Mouse (Mus musculus): Measurements from ENCODE around the gene Gm11937. TPM values are rescaled to one million over a fixed set of nuclear protein-coding genes. Genes with fewer than 3 reads are reported as not detected.

Gm11937 gene
- polyA plus RNA-seq, 1 experiment = not detected

- H3K4me1 ChIP-seq (ENCODE audit: control insufficient read depth, insufficient read depth, low read length) = no peaks in the 10 kb centered on the region
- H3K27ac ChIP-seq (ENCODE audit: insufficient read depth, low read length) = no peak overlapping the region
- H3K4me3 ChIP-seq (ENCODE audit: insufficient read depth, low read length) = no peak overlapping the region
- TF ChIP-seq CTCF (IDR thresholded peaks at IDR 0.05; ENCODE audit: extremely low read depth, insufficient read depth, low read length) (no peak), POLR2A (IDR thresholded peaks at IDR 0.05; ENCODE audit: extremely low read depth, insufficient read depth, low read length) (no peak)
Measured at GRCm38 (mm10) chr11:99585096-99585495, 24.9 kb downstream of the Gm11937 start.

DNA sequence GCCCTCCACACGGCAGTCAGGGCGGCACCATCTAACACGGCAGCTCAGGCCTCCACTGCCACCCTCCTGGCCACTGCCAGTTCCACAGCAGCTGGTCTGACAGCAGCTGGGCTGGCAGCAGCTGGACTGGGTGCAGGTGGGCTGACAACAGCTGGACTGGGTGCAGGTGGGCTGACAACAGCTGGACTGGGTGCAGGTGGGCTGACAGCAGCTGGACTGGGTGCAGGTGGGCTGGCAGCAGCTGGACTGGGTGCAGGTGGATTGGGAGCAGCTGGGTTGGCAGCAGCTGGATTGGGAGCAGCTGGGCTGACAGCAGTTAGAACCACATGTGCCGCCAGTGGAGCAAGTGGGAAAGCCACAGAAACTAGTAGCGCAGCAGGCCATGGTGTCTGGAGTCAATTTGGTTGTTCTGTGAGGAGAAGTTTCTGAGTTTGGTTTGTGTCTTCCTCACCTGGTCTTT lies 26.7 kb downstream of the Gm11937 start, which contains the start of gene Krtap1-4:
Krtap1-4 (minus strand) TSS at position 410 of the 460 bp plus-strand sequence.
- TF ChIP-seq POLR2A (IDR thresholded peaks at IDR 0.05; ENCODE audit: extremely low read depth, insufficient read depth, low read length) (no peak), CTCF (IDR thresholded peaks at IDR 0.05; ENCODE audit: extremely low read depth, insufficient read depth, low read length) (no peak)
- H3K4me3 ChIP-seq (ENCODE audit: insufficient read depth, low read length) = no peak within 1 kb of the TSS
- H3K4me1 ChIP-seq (ENCODE audit: control insufficient read depth, insufficient read depth, low read length) = no peaks in the 10 kb centered on the region
- H3K27ac ChIP-seq (ENCODE audit: insufficient read depth, low read length) = no peak within 1 kb of the TSS

DNA sequence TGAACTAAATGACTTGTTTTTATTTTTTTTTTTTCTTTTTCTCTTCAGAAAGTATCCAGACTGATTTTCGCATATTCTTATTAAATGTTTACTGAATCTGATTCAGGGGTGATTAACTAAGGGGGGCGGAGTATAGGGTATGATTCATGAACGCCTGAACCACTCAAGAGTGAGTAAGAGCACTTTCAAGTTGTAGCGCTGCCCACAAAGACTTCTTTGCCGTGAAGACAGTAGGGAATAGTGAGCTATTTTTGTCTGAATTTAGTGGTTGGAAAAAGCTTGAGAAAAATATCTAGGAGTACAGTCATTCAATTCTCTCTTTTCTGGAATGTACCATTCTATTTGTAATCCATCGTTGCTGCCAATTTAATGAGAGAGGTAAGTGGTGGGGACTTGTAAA lies 28.4 kb downstream of the Gm11937 start:
- H3K4me1 ChIP-seq (ENCODE audit: control insufficient read depth, insufficient read depth, low read length) = no peaks in the 10 kb centered on the region
- TF ChIP-seq POLR2A (IDR thresholded peaks at IDR 0.05; ENCODE audit: extremely low read depth, insufficient read depth, low read length) (no peak), CTCF (IDR thresholded peaks at IDR 0.05; ENCODE audit: extremely low read depth, insufficient read depth, low read length) (no peak)
- H3K27ac ChIP-seq (ENCODE audit: insufficient read depth, low read length) = no peak overlapping the region
- H3K4me3 ChIP-seq (ENCODE audit: insufficient read depth, low read length) = no peak overlapping the region

- Histone ChIP-seq H3K27ac (ENCODE audit: insufficient read depth, low read length) (no peak overlapping the region), H3K4me3 (ENCODE audit: insufficient read depth, low read length) (no peak overlapping the region), H3K4me1 (ENCODE audit: control insufficient read depth, insufficient read depth, low read length) (no peaks in the 10 kb centered on the region)
- no peak for TF ChIP-seq POLR2A (IDR thresholded peaks at IDR 0.05; ENCODE audit: extremely low read depth, insufficient read depth, low read length)
- TF ChIP-seq CTCF (IDR thresholded peaks at IDR 0.05; ENCODE audit: extremely low read depth, insufficient read depth, low read length) = no peak
Measured at GRCm38 (mm10) chr11:99581051-99581450, 28.9 kb downstream of the Gm11937 start.

DNA sequence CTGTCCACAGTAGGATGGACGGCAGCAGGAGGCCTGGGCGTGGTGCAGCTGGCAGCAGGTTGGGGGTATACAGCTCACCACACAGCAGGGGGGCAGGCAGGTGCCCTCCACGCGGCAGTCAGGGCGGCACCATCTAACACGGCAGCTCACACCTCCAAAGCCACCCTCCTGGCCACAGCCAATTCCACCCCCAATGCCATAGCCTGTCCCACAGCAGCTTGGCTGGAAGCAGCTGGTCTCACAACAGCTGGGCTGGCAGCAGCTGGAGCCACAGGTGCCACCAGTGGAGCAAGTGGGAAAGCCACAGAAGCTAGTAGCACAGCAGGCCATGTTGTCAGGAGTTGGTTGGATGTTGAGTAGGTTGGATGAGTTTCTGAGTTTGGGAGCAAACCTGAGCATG lies 29.4 kb downstream of the Gm11937 start, which contains the start of gene Krtap1-5:
Krtap1-5 (minus strand) TSS at position 381 of the 400 bp plus-strand sequence.
- TF ChIP-seq CTCF (IDR thresholded peaks at IDR 0.05; ENCODE audit: extremely low read depth, insufficient read depth, low read length) (no peak), POLR2A (IDR thresholded peaks at IDR 0.05; ENCODE audit: extremely low read depth, insufficient read depth, low read length) (no peak)
- Histone ChIP-seq H3K4me1 (ENCODE audit: control insufficient read depth, insufficient read depth, low read length) (no peaks in the 10 kb centered on the region), H3K4me3 (ENCODE audit: insufficient read depth, low read length) (no peak within 1 kb of the TSS), H3K27ac (ENCODE audit: insufficient read depth, low read length) (no peak within 1 kb of the TSS)

- TF ChIP-seq CTCF (IDR thresholded peaks at IDR 0.05; ENCODE audit: extremely low read depth, insufficient read depth, low read length) (peak; percentile 62), POLR2A (IDR thresholded peaks at IDR 0.05; ENCODE audit: extremely low read depth, insufficient read depth, low read length) (no peak)
- no peak overlapping the region for H3K27ac ChIP-seq (ENCODE audit: insufficient read depth, low read length)
- no peak overlapping the region for H3K4me3 ChIP-seq (ENCODE audit: insufficient read depth, low read length)
- H3K4me1 ChIP-seq (ENCODE audit: control insufficient read depth, insufficient read depth, low read length) = no peaks in the 10 kb centered on the region
Measured at GRCm38 (mm10) chr11:99574106-99574505, 35.9 kb downstream of the Gm11937 start.

DNA sequence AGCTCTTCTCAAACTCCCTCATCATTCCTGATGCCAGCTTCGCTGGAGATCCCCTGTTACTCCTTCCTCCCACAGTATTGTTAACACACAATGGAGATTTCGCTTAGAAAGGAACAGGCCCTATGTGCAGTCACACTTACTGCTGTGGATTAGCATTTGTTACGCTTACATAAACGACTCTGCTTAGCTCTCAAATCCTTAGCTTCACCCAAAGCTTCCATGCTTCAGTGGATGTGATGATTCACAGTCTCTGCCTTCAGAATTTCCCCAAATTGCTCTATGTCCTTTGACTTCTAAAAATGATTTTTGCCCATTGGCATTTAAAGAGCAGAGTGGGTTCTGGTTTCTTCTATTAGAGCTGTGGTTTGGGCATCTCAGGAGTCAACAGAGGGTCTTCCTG lies 36.8 kb downstream of the Gm11937 start:
- Histone ChIP-seq H3K4me1 (ENCODE audit: control insufficient read depth, insufficient read depth, low read length) (no peaks in the 10 kb centered on the region), H3K27ac (ENCODE audit: insufficient read depth, low read length) (no peak overlapping the region), H3K4me3 (ENCODE audit: insufficient read depth, low read length) (no peak overlapping the region)
- TF ChIP-seq POLR2A (IDR thresholded peaks at IDR 0.05; ENCODE audit: extremely low read depth, insufficient read depth, low read length) (no peak), CTCF (IDR thresholded peaks at IDR 0.05; ENCODE audit: extremely low read depth, insufficient read depth, low read length) (no peak)

DNA sequence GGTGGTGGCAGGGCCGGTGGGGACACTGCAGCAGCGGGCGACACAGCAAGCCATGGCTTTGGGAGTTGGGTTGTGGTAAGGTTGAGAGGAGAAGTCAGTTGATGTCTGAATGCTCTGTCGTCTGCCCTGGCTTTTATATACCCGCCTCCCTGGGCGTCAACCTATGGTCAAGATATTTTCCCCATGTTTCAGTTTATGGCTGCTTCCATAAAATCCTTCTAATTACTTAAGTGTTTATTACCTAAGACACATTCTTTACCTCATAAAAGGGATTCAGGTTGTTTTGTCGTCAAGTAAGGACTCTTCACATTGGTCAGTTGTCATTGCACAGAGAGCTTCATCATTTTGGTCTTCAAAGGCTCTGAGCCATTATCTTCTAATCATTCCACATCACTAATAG lies 43.5 kb downstream of the Gm11937 start, which contains the start of gene Krtap3-1:
Krtap3-1 (minus strand) TSS at position 101 of the 400 bp plus-strand sequence.
- no peaks in the 10 kb centered on the region for H3K4me1 ChIP-seq (ENCODE audit: control insufficient read depth, insufficient read depth, low read length)
- H3K4me3 ChIP-seq (ENCODE audit: insufficient read depth, low read length) = no peak within 1 kb of the TSS
- no peak for TF ChIP-seq CTCF (IDR thresholded peaks at IDR 0.05; ENCODE audit: extremely low read depth, insufficient read depth, low read length)
- no peak for TF ChIP-seq POLR2A (IDR thresholded peaks at IDR 0.05; ENCODE audit: extremely low read depth, insufficient read depth, low read length)
- H3K27ac ChIP-seq (ENCODE audit: insufficient read depth, low read length) = no peak within 1 kb of the TSS

- no peak overlapping the region for H3K4me3 ChIP-seq (ENCODE audit: insufficient read depth, low read length)
- H3K27ac ChIP-seq (ENCODE audit: insufficient read depth, low read length) = no peak overlapping the region
- H3K4me1 ChIP-seq (ENCODE audit: control insufficient read depth, insufficient read depth, low read length) = no peaks in the 10 kb centered on the region; the same call in 1 of the 2 replicates
- TF ChIP-seq POLR2A (IDR thresholded peaks at IDR 0.05; ENCODE audit: extremely low read depth, insufficient read depth, low read length) = no peak
- TF ChIP-seq CTCF (IDR thresholded peaks at IDR 0.05; ENCODE audit: extremely low read depth, insufficient read depth, low read length) = no peak
Measured at GRCm38 (mm10) chr11:99562580-99562979, 47.4 kb downstream of the Gm11937 start.

Other genes starting within 250 kb of the Gm11937 start
- 0.15 and 0.25 TPM in 2 replicates for gene Krt28, start 235.3 kb downstream of the Gm11937 start, polyA plus RNA-seq (2012; rRNA removed)
- 10.5 and 12.9 TPM in 2 replicates for gene Krt10, start 220.8 kb downstream of the Gm11937 start, polyA plus RNA-seq (2012; rRNA removed)
- 16.4 and 16.9 TPM in 2 replicates for gene Krt12, start 187.9 kb downstream of the Gm11937 start, polyA plus RNA-seq (2012; rRNA removed)
- gene Krt20, start 172.0 kb downstream of the Gm11937 start, polyA plus RNA-seq (2012; rRNA removed) = 0.06 and 0.13 TPM in 2 replicates
- gene Krt23, start 117.1 kb downstream of the Gm11937 start, polyA plus RNA-seq (2012; rRNA removed) = not detected in 2 replicates
- gene Krt39, start 88.9 kb downstream of the Gm11937 start, polyA plus RNA-seq (2012; rRNA removed) = not detected in 2 replicates
- not detected in 2 replicates for gene Krt40, start 67.0 kb downstream of the Gm11937 start, polyA plus RNA-seq (2012; rRNA removed)
- gene Krtap3-3, start 59.3 kb downstream of the Gm11937 start, polyA plus RNA-seq (2012; rRNA removed) = not detected in 2 replicates
- not detected in 2 replicates for gene Krtap3-2, start 53.3 kb downstream of the Gm11937 start, polyA plus RNA-seq (2012; rRNA removed)
- gene Gm11939, start 50.7 kb downstream of the Gm11937 start, polyA plus RNA-seq (2012; rRNA removed) = not detected in 2 replicates
- gene Krtap3-1, start 43.6 kb downstream of the Gm11937 start, polyA plus RNA-seq (2012; rRNA removed) = not detected in 2 replicates
- gene Krtap1-5, start 29.2 kb downstream of the Gm11937 start, polyA plus RNA-seq (2012; rRNA removed) = not detected in 2 replicates
- gene Krtap1-4, start 26.5 kb downstream of the Gm11937 start, polyA plus RNA-seq (2012; rRNA removed) = not detected in 2 replicates
- gene Krtap1-3, start 18.9 kb downstream of the Gm11937 start, polyA plus RNA-seq (2012; rRNA removed) = not detected in 2 replicates
- gene Krtap9-3, start 12.1 kb downstream of the Gm11937 start, polyA plus RNA-seq (2012; rRNA removed) = not detected in 2 replicates
- gene Gm11938, start 6.9 kb downstream of the Gm11937 start, polyA plus RNA-seq (2012; rRNA removed) = not detected in 2 replicates
- gene Krtap2-4, start 4.7 kb upstream of the Gm11937 start, polyA plus RNA-seq (2012; rRNA removed) = not detected in 2 replicates
- gene Gm11562, start 10.2 kb upstream of the Gm11937 start, polyA plus RNA-seq (2012; rRNA removed) = not detected in 2 replicates
- not detected in 2 replicates for gene Krtap4-1, start 18.0 kb upstream of the Gm11937 start, polyA plus RNA-seq (2012; rRNA removed)
- gene Krtap4-2, start 24.9 kb upstream of the Gm11937 start, polyA plus RNA-seq (2012; rRNA removed) = not detected in 2 replicates
- not detected in 2 replicates for gene Krtap4-7, start 33.9 kb upstream of the Gm11937 start, polyA plus RNA-seq (2012; rRNA removed)
- gene Gm11555, start 40.0 kb upstream of the Gm11937 start, polyA plus RNA-seq (2012; rRNA removed) = not detected in 2 replicates
- gene Gm11563, start 48.8 kb upstream of the Gm11937 start, polyA plus RNA-seq (2012; rRNA removed) = not detected in 2 replicates
- not detected in 2 replicates for gene Krtap4-6, start 55.8 kb upstream of the Gm11937 start, polyA plus RNA-seq (2012; rRNA removed)
- gene Gm14190, start 80.6 kb upstream of the Gm11937 start, polyA plus RNA-seq (2012; rRNA removed) = not detected in 2 replicates
- not detected in 2 replicates for gene Gm14180, start 124.1 kb upstream of the Gm11937 start, polyA plus RNA-seq (2012; rRNA removed)
- gene Gm11595, start 162.7 kb upstream of the Gm11937 start, polyA plus RNA-seq (2012; rRNA removed) = not detected in 2 replicates
- not detected in 2 replicates for gene Krtap4-8, start 170.5 kb upstream of the Gm11937 start, polyA plus RNA-seq (2012; rRNA removed)
- not detected in 2 replicates for gene Krtap4-9, start 175.0 kb upstream of the Gm11937 start, polyA plus RNA-seq (2012; rRNA removed)
- not detected in 2 replicates for gene Gm11596, start 183.3 kb upstream of the Gm11937 start, polyA plus RNA-seq (2012; rRNA removed)
- not detected in 2 replicates for gene Gm11569, start 188.7 kb upstream of the Gm11937 start, polyA plus RNA-seq (2012; rRNA removed)
- gene Gm11554, start 194.3 kb upstream of the Gm11937 start, polyA plus RNA-seq (2012; rRNA removed) = not detected in 2 replicates
- gene Krtap4-13, start 199.7 kb upstream of the Gm11937 start, polyA plus RNA-seq (2012; rRNA removed) = not detected in 2 replicates
- gene Gm11564, start 205.5 kb upstream of the Gm11937 start, polyA plus RNA-seq (2012; rRNA removed) = not detected in 2 replicates
- not detected in 2 replicates for gene 2300003K06Rik, start 227.9 kb upstream of the Gm11937 start, polyA plus RNA-seq (2012; rRNA removed)
- gene Krtap4-16, start 241.4 kb upstream of the Gm11937 start, polyA plus RNA-seq (2012; rRNA removed) = not detected in 2 replicates
- not detected in 2 replicates for gene Gm11568, start 247.7 kb upstream of the Gm11937 start, polyA plus RNA-seq (2012; rRNA removed)

All from cortical plate, adult 2 months (tissue).